Mouse (Mus musculus) lung, postnatal 0 days (tissue): ENCODE results near the gene Tsga13.

Source experiments
- CTCF ChIP-seq: IDR thresholded peaks from 2 replicates; pipeline ENCODE4 v1.5.1; 2016; ENCODE audit warnings: antibody characterized with exemption, mild to moderate bottlenecking
- EP300 ChIP-seq: IDR thresholded peaks from 2 replicates; pipeline ENCODE4 v1.6.1; 2016; ENCODE audit warnings: antibody characterized with exemption, mild to moderate bottlenecking, control low read depth

- TF ChIP-seq CTCF (no peak), EP300 (no peak)
These were observed 5.7 kb upstream of the Tsga13 start for GRCm38 (mm10) chr6:30920834-30921675.
